Mouse (Mus musculus): ENCODE results near the gene Cyp4a30b.
"Not testable (repeated sequence)": the region's sequence is repeated elsewhere in the genome, so short reads cannot be mapped to it uniquely, and the experiment has no call there.

The Cyp4a30b gene

GRCm38 (mm10) chr4:115452304-115452703, at the start of gene Cyp4a30b:
TSS of gene Cyp4a30b (plus strand) at chr4:115452604.
- DNase-seq: no peak

GRCm38 (mm10) chr4:115411324-115411723, 41.1 kb upstream of the Cyp4a30b start, which contains the start of gene Cyp4a12b:
TSS of gene Cyp4a12b (plus strand) at chr4:115411624.
- DNase-seq: not testable (repeated sequence)

GRCm38 (mm10) chr4:115450577-115451137, 1.7 kb upstream of the Cyp4a30b start:
- DNase-seq: no peak

DNA sequence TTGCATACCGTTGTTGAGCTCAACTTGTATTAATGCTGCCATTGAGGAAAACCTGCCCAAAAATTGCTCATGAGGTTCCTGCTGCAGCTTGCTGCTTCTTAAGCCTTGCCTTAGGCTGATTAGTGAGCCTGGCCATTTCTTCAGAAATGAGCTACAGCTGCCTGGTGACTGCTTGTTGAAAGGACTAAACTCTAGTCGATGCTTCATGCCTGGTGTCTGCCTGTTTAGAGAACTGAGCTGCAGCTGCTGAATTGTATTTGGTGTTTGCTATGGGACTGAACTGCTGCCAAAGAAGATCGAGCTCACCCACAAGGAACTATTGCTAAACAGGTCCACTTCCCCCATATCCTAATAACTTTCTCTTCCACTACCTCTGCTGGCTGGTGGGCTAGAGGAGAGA, 21.2 kb downstream of the Cyp4a30b start:
- not testable (repeated sequence) for DNase-seq

DNA sequence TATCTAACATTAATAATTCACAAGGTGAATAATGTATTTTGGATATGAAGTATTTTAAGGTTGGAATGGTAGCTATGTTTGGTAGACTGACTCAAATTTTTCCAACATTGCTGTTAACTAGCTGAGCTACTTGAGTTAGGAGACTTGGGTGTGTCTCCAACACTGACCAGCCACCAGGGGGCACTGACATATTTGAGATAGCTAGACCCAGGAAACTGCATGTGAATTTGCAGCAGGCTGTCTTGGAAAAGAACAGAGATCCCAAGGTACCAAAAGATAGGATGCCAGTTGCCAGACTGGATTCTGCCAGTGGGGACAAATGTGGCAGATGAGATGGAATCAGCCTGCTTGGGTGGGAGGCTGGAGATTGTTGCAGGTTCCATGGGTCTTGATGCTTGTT, 23.6 kb downstream of the Cyp4a30b start:
- not testable (repeated sequence) for DNase-seq

- DNase-seq: no peak
Observed at GRCm38 (mm10) chr4:115481006-115481652, 28.7 kb downstream of the Cyp4a30b start.

DNA sequence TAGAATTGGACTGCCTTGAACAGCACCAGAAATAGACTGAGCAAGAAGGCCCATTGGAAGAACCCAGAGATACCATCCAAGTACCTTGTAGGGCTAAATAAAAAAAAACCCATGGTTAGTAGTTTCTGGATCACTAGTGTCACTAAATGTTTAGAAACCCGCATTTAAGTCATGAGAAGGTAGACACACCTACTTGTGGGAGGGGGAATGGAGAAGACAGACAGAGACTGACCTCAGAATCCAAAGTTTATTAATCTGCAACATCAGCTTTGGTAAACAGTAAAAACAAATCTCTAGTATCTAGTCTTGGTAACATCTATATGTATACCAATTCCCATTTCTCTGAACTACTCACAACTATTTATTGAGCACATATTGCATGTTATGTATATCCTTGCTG, 43.6 kb downstream of the Cyp4a30b start, which contains the start of gene Cyp4a14:
Cyp4a14 (minus strand) TSS at position 142 of the 400 bp plus-strand sequence.
- DNase-seq: no peak

- no peak for DNase-seq
Observed at GRCm38 (mm10) chr4:115497466-115497865, 45.1 kb downstream of the Cyp4a30b start.

GRCm38 (mm10) chr4:115513964-115514363, 61.6 kb downstream of the Cyp4a30b start:
- DNase-seq: not testable (repeated sequence)

GRCm38 (mm10) chr4:115518000-115518399, 65.6 kb downstream of the Cyp4a30b start, which contains the start of gene Cyp4a10:
TSS of gene Cyp4a10 (plus strand) at chr4:115518264.
- DNase-seq: not testable (repeated sequence)

DNA sequence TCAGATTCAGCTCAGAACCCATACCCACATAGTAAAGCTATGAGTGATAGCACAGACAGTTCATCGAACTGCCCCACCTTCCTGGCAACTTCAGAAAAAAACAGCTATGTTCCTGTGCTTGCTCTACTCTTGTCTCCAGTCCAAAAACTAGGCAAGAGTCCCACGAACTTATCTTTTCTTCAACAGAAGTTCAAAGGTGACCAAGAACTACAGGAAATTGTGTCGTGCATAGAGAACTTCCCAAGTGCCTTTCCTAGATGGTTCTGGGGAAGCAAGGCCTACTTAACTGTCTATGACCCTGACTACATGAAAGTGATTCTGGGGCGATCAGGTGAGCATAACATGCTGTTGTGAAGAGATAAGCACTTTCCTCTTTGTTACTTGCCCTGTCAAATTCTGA, 67.0 kb downstream of the Cyp4a30b start:
- no peak for DNase-seq
